Mouse (Mus musculus): ENCODE data around the gene Nsrp1. TPM values are rescaled to one million over a fixed set of nuclear protein-coding genes. Genes with fewer than 3 reads are reported as not detected.

Nsrp1 gene
- polyA plus RNA-seq, 1 experiment from 2014 or later, result 58.5 TPM

GRCm38 (mm10) chr11:77068825-77069224 lies 9.4 kb downstream of the Nsrp1 start:
- no peaks in the 10 kb centered on the region for H3K9me3 ChIP-seq (ENCODE audit: low read length)
- no peaks in the 10 kb centered on the region for H3K27me3 ChIP-seq (replicated peaks; ENCODE audit: insufficient read depth, low read length)
- H3K9ac ChIP-seq (replicated peaks; ENCODE audit: low read depth), result no peak overlapping the region
- H3K4me3 ChIP-seq (ENCODE audit: low read depth, low read length), result no peak overlapping the region
- no peak overlapping the region for H3K4me2 ChIP-seq (replicated peaks; ENCODE audit: low read depth, low read length)
- no peak for DNase-seq (ENCODE audit: low spot score)
- ATAC-seq, result no peak
- no peaks in the 10 kb centered on the region for H3K4me1 ChIP-seq (ENCODE audit: insufficient read depth, low read depth, low read length)
- WGBS, result 55% methylated on average over 4 of the region's 4 CpGs
- no peak overlapping the region for H3K27ac ChIP-seq (ENCODE audit: low read length)
- 0 out of 2 replicates have a peak, but pooled peaks cover 1% of the 10 kb centered on the region for H3K36me3 ChIP-seq (ENCODE audit: insufficient read depth, low read length)
- TF ChIP-seq EP300 (IDR thresholded peaks at IDR 0.05) (no peak), CTCF (IDR thresholded peaks at IDR 0.05) (no peak)

GRCm38 (mm10) chr11:77063406-77063805 lies 14.8 kb downstream of the Nsrp1 start:
- no peak for ATAC-seq
- Histone ChIP-seq H3K9me3 (ENCODE audit: low read length) (no peaks in the 10 kb centered on the region), H3K36me3 (ENCODE audit: insufficient read depth, low read length) (no peaks in the 10 kb centered on the region), H3K4me1 (ENCODE audit: insufficient read depth, low read depth, low read length) (no peaks in the 10 kb centered on the region), H3K27ac (ENCODE audit: low read length) (no peak overlapping the region), H3K4me3 (ENCODE audit: low read depth, low read length) (no peak overlapping the region), H3K4me2 (replicated peaks; ENCODE audit: low read depth, low read length) (no peak overlapping the region), H3K27me3 (replicated peaks; ENCODE audit: insufficient read depth, low read length) (no peaks in the 10 kb centered on the region), H3K9ac (replicated peaks; ENCODE audit: low read depth) (no peak overlapping the region)
- DNase-seq (ENCODE audit: low spot score), result no peak
- WGBS, result 92% methylated on average over 2 of the region's 2 CpGs
- TF ChIP-seq CTCF (IDR thresholded peaks at IDR 0.05) (no peak), EP300 (IDR thresholded peaks at IDR 0.05) (no peak)

GRCm38 (mm10) chr11:77061951-77062350 lies 16.3 kb downstream of the Nsrp1 start:
- H3K4me3 ChIP-seq (ENCODE audit: low read depth, low read length), result no peak overlapping the region
- no peaks in the 10 kb centered on the region for H3K4me1 ChIP-seq (ENCODE audit: insufficient read depth, low read depth, low read length)
- no peak overlapping the region for H3K9ac ChIP-seq (replicated peaks; ENCODE audit: low read depth)
- H3K9me3 ChIP-seq (ENCODE audit: low read length), result no peaks in the 10 kb centered on the region
- no peaks in the 10 kb centered on the region for H3K27me3 ChIP-seq (replicated peaks; ENCODE audit: insufficient read depth, low read length)
- no peak for DNase-seq (ENCODE audit: low spot score)
- H3K4me2 ChIP-seq (replicated peaks; ENCODE audit: low read depth, low read length), result no peak overlapping the region
- TF ChIP-seq CTCF (IDR thresholded peaks at IDR 0.05) (no peak), EP300 (IDR thresholded peaks at IDR 0.05) (no peak)
- WGBS, result 62% methylated on average over 5 of the region's 5 CpGs
- H3K27ac ChIP-seq (ENCODE audit: low read length), result no peak overlapping the region
- H3K36me3 ChIP-seq (ENCODE audit: insufficient read depth, low read length), result no peaks in the 10 kb centered on the region
- no peak for ATAC-seq

- 91% methylated on average over 2 of the region's 2 CpGs for WGBS
- TF ChIP-seq EP300 (IDR thresholded peaks at IDR 0.05) (no peak), CTCF (IDR thresholded peaks at IDR 0.05) (no peak)
- no peak for ATAC-seq
Measured at GRCm38 (mm10) chr11:77042816-77043215, 35.4 kb downstream of the Nsrp1 start.

GRCm38 (mm10) chr11:77041891-77042290 lies 36.3 kb downstream of the Nsrp1 start:
- no peak overlapping the region for H3K4me2 ChIP-seq (replicated peaks; ENCODE audit: low read depth, low read length)
- H3K27me3 ChIP-seq (replicated peaks; ENCODE audit: insufficient read depth, low read length), result no peaks in the 10 kb centered on the region
- no peak overlapping the region for H3K4me3 ChIP-seq (ENCODE audit: low read depth, low read length)
- TF ChIP-seq EP300 (IDR thresholded peaks at IDR 0.05), result no peak
- no peak for TF ChIP-seq CTCF (IDR thresholded peaks at IDR 0.05)
- ATAC-seq, result no peak
- DNase-seq (ENCODE audit: low spot score), result no peak
- H3K9ac ChIP-seq (replicated peaks; ENCODE audit: low read depth), result no peak overlapping the region
- no peaks in the 10 kb centered on the region for H3K4me1 ChIP-seq (ENCODE audit: insufficient read depth, low read depth, low read length)
- no peaks in the 10 kb centered on the region for H3K9me3 ChIP-seq (ENCODE audit: low read length)
- 86% methylated on average over 4 of the region's 4 CpGs for WGBS
- no peak overlapping the region for H3K27ac ChIP-seq (ENCODE audit: low read length)
- H3K36me3 ChIP-seq (ENCODE audit: insufficient read depth, low read length), result no peaks in the 10 kb centered on the region; the same call in none of the 2 replicates

More at GRCm38 (mm10) chr11:77042816-77043215, 35.4 kb downstream of the Nsrp1 start:
- H3K4me3 ChIP-seq (ENCODE audit: low read depth, low read length), result no peak overlapping the region
- no peaks in the 10 kb centered on the region for H3K9me3 ChIP-seq (ENCODE audit: low read length)
- peaks cover 3% of the 10 kb centered on the region for H3K36me3 ChIP-seq (ENCODE audit: insufficient read depth, low read length)
- no peak overlapping the region for H3K9ac ChIP-seq (replicated peaks; ENCODE audit: low read depth)
- H3K27me3 ChIP-seq (replicated peaks; ENCODE audit: insufficient read depth, low read length), result no peaks in the 10 kb centered on the region
- no peak overlapping the region for H3K4me2 ChIP-seq (replicated peaks; ENCODE audit: low read depth, low read length)
- no peak overlapping the region for H3K27ac ChIP-seq (ENCODE audit: low read length)
- H3K4me1 ChIP-seq (ENCODE audit: insufficient read depth, low read depth, low read length), result no peaks in the 10 kb centered on the region
- DNase-seq (ENCODE audit: low spot score), result no peak

GRCm38 (mm10) chr11:77031151-77031934 lies 46.9 kb downstream of the Nsrp1 start:
- no peak for DNase-seq (ENCODE audit: low spot score)
- Histone ChIP-seq H3K4me2 (replicated peaks; ENCODE audit: low read depth, low read length) (no peak overlapping the region), H3K36me3 (ENCODE audit: insufficient read depth, low read length) (no peaks in the 10 kb centered on the region), H3K4me1 (ENCODE audit: insufficient read depth, low read depth, low read length) (no peaks in the 10 kb centered on the region), H3K4me3 (ENCODE audit: low read depth, low read length) (no peak overlapping the region), H3K9me3 (ENCODE audit: low read length) (no peaks in the 10 kb centered on the region), H3K27ac (ENCODE audit: low read length) (no peak overlapping the region), H3K27me3 (replicated peaks; ENCODE audit: insufficient read depth, low read length) (no peaks in the 10 kb centered on the region), H3K9ac (replicated peaks; ENCODE audit: low read depth) (no peak overlapping the region)
- 68% methylated on average over 14 of the region's 14 CpGs for WGBS
- ATAC-seq, result no peak
- TF ChIP-seq EP300 (IDR thresholded peaks at IDR 0.05) (no peak), CTCF (IDR thresholded peaks at IDR 0.05) (no peak)
